Mouse (Mus musculus): ENCODE data around the gene Atf3. TPM values are rescaled to one million over a fixed set of nuclear protein-coding genes. Genes with fewer than 3 reads are reported as not detected.

Atf3 gene
- polyA plus RNA-seq, 1 experiment: 4.9 TPM

DNA sequence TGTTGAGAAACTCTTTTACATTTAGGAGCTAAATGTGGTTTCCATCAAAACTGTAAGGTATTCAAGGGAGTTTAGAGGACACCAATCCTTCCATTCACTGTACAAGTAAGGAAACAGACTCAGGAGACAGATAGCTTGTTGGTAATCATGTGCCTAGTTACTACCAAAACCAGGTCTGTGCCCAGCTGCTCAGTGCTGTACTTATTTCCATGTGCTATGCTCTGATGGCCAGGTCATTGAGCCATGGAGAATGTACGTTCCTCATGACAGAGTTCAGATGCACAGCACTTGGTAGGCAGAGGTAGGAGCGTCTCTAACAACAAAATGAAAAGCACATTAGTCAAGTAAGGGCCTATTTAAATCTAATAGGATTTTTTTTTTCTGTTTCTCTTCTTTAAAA is 8.7 kb upstream of the Atf3 start:
- no peak for DNase-seq (ENCODE audit: low read depth)

DNA sequence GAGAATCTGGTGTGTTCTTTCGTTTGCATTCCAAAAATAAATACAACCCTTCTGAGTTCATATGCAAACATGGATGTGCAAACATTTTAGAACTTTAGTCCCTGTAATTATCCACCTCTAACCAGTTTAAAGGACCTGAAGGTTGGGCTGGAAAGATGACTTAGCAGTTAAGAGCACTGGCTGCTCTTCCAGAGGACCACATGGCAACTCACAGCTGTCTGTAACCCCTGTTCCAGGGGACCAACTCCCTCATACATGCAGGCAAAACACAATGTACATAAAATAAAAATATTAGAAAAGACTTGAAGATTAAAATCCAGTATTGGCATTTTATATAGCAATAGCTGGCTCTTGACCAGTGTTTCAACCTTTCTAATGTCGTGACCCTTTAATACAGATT is 7.9 kb upstream of the Atf3 start:
- no peak for DNase-seq (ENCODE audit: low read depth)

DNA sequence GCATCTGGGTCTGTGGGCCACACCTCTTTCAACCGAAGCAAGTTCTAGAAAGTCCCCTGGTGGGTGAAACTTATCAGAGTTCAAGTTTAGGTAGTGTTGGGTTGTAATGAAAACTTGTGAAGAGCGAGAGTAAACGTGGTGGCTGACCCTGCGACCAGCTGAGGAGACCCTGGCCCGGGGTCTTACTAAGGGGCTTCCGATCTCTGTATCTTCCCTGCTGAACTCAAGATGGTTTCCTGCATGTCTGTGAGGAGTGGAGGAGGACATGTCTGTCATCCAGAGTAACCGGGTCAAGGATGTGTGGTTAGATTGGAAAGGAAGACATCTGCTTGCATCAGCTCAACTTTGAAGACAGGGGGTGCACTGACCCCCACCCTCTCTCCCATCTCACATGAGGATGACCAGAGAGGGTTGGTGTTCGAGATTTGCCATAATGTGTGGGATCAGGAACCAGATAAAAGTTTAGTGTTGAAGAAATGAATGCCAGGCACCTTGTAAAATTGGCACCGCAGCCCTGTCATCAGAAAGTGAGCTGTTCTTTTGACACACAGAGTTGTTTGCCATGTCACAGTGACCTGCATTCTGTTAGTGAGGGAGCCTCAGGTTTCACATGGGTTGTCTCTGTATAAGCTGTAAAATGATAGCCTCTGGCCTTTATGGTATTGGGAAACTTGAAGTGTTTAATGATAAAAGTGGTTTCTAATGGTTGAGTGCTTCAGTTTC is 7.3 kb upstream of the Atf3 start:
- no peak for DNase-seq (ENCODE audit: low read depth)

DNA sequence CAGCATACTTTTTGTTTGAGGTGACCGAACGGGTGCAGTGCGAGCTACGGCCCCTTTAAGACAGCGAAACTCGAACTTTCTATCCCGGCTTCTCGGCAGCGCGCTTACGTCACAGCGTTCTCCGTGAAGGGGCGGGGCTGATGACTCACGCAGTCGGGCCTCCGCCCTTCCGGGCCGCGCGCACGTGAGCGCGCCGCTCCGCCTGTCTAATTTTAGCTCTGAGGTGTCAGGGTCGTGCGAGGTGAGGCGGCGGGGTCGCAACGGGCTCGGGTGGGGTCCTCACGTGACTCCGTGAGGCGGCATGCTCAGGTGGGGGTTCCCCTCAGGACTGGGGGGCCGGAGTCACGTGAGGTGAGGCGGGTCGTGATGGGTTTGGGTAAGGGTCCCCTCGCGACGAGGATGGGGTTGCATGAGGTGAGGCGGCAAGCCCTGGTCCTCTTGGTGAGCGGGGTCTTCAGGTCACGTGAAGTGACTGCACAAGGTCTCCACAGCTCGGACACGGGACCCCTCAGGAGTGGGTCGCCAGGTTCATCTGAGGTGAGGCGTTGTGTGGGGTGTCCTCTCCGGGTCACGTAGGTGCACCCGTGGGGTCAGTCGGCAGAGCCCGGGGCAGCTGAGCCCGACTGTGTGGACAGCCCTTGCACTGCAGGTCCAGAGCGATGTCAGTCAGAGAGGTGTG is 6.6 kb upstream of the Atf3 start:
- no peak for DNase-seq (ENCODE audit: low read depth)

DNA sequence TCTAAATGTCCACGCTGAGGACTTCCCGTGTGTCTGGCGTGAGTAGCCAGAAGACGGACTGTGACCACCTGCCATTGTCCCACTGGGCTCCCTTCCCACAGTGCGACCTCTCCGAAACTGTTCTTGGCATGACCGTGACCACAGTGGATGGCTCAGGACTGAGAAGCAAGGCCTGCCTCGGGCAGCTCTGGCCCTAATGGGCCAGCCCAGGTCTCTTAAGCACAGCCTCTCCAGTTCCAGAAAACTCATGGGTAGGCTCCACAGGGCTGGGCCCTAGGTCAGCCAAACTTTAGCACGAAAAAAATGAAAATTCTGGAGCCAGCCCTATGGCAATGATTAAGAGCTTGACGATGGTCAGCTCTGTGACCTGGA is 6.1 kb upstream of the Atf3 start:
- no peak for DNase-seq (ENCODE audit: low read depth)

DNA sequence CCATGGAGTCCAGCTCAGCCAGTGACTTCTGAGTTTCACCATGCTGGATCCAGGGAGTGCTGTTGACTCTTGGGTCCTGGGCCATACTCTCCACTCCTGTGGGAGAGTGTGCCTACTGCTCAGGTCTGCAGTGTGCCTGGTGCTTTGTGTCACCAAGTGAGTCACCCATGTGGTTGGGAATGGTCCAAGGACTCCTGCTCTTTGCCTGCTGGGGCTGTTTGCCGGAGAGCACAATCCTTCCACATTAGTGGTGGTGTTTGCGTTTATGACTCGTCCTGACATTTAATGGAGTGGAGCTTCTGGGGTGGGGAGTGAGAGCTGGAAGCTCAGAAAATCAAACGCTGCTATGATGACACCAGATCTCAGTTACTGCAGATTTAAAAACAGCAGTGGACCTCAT is 4.2 kb upstream of the Atf3 start:
- no peak for DNase-seq (ENCODE audit: low read depth)

DNA sequence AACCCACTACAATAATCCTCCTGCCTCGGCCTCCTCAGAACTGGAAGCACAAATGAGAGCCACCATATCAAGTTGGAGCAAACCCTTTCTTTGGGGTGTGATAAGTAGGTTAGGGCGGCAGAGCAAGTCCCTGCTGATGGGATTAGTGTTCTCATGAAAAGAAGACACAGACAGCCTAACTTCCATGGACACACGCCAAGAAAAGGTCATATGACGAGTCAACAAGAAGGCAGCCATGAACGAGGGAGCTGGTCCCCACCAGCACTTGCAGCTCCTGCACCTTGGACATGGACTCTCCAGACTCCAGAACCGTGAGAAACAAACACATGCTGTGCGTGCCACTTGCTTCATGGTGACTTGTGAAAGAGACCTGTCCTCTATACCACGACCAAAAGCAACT is 2.7 kb upstream of the Atf3 start:
- no peak for DNase-seq (ENCODE audit: low read depth)

DNA sequence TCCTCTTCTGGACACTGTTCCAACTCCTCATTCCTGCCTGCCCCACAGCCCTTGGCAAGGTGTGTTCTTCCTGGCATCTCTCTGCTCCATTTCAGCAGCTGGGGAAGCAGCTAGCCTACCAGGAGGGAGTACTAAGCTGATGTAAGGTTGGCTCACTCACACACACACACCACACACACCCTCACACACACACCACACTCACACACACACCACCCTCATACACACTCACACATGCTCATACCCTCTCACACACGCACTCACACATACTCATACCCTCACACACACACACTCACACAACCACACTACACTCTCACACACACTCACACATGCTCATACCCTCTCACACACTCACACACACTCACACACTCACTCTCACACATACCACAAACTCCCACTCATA is 1.9 kb upstream of the Atf3 start:
- DNase-seq (ENCODE audit: low read depth): no peak

DNA sequence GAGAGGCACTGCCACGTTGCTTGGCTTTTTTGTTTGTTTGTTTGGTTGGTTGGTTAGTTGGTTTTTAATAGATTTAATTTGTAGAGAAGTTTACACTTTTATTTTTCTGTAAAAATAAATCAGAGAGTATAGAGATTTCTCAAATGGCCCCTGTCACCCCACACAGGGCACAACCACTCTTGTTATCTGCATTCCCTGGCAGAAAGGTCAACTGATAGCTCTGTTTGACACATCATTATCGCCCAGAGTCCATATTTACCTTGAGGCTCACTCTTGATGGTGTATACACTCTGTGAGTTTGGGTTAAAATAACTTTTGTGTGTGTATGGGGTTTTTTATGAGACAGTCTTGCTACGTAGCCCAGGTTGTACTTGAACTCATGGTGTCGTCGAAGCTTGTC is 744 bp upstream of the Atf3 start:
- DNase-seq (ENCODE audit: low read depth): no peak

DNA sequence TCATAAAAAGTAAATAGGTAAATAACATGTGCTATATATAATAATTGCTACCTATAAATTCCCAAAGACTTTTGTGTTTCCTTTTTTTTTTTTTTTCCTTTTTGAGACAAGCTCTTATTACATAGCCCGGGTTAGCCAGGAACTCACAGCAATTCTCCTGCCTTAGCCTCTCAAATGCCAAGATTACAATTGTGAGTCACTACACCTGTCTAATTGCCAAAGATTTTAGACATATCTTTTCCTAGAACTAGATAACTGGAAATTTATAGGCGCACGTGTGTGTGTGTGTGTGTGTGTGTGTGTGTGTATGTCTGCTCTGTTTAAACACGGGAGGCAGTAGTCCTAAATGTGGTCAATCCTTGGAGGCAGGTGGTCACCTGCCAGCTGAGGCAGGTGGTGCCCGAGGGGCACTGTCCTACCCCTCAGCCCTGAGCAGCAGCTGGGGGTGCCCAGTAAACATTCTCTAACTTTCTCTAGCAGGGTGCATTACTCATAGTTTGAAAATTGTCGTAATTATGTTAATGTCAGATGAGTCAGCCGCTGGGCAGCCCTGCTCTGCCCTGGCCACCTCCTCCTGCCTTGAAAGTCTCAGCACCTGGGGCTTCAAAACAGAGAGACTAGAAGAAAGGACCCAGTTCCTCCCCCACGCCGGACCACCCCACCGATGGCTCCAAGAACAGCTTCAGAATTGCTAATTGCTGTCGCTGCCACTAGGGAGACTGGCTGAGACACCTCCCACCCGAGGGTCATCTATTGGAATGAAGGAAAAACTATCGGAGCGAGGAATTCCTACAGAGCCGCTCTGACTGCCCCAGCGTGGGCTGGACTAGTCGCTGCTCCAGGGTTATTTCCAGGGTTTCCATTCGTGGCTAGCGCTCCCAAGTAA is 1.8 kb downstream of the Atf3 start:
- DNase-seq (ENCODE audit: low read depth): no peak

DNA sequence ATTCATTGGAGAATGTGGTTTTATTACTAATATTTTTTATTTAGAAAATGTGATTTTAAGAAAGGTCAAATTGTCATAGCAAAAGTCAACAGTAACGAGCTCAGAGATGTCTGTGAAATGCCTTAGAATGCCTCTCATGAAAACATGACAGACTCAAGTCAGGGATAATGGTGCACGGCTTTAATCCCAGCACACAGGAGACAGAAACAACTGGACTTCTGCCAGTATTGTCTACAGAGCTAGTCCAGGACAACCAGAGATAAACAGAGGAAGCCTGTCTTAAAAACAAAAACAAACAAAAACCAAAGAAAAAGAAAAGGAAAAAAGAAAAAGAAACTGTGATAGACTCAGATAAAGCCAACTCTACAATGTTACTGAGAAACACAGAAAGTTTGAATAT is 6.7 kb downstream of the Atf3 start:
- no peak for DNase-seq (ENCODE audit: low read depth)

DNA sequence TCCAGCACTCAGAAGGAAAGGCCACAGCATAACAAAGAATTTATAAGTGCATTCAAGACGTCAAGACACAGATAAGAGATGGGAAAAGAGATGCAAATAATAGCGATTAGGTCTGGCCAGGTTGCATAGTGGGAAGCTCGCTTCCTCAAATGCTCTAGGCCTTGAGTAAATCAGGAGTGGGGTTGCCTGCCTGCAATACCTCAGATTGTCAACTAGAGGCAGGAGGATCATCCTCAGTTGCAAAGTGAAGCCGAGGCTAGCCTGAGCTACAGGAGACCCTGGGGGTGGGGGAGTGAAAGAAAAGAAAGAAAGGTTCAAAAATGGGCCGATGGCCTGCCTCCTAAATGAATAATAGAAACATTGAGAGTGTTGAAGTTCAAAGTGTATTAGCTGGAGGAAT is 12.0 kb downstream of the Atf3 start:
- no peak for DNase-seq (ENCODE audit: low read depth)

DNA sequence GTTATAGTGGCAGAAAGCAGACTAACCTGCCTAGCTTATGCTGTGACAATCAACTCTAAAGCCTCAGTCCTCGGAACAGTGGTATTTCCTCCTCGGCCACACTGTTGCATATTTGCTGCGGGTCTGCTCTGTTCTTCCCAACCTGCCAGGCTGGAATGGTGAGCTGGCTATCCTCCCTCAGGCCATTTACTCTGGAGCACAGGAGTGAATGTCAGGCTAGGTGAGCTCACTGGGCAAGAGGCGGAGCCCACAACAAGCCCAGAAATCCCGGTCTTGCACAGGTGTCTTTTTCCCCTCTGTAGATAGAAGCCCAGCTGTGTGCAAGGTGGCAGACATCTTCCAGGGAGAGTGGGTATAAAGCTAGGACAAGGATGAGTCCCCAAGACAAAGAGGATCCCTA is 13.0 kb downstream of the Atf3 start:
- DNase-seq (ENCODE audit: low read depth): no peak

DNA sequence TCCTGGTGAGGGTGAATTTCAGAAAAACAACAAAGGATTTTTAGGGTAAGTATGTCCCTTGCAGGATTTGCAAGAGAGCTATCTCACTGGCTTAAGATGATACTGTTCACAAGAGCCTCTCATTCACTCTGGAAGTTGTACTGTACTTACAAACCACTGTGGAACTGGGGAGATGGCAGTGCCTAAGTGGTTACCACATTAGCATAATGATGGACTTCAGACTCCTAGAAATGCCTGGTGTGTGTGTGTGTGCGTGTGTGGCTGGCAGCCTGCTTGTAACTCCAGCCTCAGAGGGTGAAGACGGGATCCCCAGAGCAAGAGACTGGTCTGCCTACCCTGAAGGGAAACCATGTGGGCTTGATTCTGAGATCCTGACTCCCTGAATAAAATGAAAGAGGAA is 14.3 kb downstream of the Atf3 start:
- DNase-seq (ENCODE audit: low read depth): no peak

DNA sequence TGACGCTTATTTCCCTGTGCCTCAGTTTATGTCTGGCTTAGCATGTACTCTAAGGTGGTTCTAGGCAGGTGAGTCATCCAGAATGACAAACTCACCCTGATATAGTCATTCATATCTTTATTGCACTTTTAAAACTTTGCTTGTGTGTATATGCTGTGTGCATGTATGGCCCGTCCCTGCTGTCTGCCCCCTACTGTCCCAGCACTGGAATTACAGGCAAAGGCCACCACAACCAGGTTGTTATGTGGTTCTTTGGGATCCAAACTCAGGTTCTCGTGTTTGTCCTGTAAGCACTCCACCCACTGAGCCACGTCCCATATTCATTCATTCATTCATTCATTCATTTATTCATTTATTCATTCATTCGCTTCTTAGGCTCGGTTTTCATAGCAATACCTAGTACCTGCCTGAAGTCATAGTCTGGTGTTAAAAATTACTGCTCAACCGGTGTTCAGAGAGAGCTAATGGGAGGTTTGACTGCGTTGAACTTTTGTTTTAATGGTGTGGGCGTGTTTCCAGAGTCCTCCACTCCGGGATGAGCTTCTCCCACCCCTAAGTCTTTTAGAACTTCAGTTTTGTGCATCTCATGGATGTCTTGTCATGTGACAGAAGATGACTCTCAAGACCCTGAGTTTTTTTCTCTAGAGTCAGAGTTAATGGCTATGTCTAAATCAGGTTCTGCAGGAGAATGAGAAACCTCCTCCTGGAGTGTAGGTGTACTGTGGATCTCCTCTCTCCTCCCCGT is 15.5 kb downstream of the Atf3 start:
- DNase-seq (ENCODE audit: low read depth): no peak

DNA sequence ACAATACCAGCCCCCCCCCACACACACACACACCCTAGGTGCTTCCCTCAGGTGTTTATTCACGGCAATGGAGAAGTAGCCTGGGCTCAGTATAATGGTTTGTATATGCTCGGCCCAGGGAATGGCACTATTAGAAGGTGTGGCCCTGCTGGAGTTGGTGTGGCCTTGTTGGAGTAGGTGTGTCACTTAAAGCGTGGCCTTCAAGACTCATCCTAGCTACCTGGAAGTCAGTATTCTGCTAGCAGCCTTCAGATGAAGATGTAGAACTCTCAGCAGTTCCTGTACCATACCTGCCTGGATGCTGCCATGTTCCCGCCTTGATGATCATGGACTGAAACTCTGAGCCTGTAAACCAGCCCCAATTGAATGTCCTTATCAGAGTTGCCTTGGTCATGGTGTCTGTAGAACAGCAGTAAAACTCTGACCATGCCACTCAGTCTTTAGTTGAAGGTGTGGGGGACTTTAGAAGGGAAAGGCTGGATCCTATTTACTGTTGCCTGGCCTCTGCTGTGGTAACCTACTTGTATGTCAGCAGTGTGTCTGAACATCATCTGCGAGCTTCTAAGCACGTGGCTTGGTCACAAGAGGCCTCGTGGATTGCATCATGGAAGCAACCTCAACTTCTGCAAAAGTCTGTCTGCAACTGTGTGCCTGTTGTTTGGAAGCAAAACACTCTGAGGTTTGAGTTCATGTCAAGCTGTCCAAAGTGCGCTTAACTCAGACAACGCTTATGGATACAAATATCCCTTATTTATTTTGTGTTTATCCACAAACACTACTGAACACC is 16.8 kb downstream of the Atf3 start:
- DNase-seq (ENCODE audit: low read depth): no peak

DNA sequence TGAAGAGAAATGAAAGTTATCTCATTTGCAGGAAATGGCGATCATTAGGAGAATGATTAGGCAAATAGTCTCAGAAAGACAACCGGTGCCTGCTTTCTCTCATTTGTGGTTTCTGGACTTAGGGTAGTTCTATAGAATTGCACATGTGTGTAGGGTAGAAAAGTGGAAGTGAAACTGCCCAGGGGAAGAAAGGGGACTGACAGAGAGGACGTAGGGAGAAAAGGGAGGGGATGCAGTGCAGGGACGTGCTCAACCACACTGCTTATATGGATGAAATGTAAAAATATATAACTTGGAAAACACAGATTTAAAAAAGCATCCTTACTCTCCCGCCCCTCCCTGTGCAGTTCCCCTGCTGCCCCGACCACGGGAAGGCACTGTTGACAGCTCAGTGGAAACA is 19.9 kb downstream of the Atf3 start:
- no peak for DNase-seq (ENCODE audit: low read depth)

DNA sequence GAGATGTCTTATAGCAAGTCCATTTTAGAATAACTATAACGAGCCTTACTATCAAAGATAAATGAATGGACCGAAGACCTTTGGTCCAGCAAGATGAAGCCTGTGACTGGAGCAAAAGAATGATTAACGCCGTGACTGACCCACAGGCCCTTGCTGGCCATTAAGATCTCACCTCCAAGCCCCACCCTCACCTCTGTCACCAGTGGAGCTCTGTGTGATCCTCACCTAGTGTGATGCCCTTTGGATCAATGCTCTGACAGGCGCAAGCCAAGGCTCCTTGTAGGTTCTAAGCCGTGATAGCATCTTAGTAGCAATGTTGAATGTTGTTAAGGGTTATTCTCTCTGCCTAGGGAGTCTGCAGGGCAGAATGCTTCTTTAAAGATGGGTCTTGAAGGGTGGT is 21.8 kb downstream of the Atf3 start:
- no peak for DNase-seq (ENCODE audit: low read depth)

DNA sequence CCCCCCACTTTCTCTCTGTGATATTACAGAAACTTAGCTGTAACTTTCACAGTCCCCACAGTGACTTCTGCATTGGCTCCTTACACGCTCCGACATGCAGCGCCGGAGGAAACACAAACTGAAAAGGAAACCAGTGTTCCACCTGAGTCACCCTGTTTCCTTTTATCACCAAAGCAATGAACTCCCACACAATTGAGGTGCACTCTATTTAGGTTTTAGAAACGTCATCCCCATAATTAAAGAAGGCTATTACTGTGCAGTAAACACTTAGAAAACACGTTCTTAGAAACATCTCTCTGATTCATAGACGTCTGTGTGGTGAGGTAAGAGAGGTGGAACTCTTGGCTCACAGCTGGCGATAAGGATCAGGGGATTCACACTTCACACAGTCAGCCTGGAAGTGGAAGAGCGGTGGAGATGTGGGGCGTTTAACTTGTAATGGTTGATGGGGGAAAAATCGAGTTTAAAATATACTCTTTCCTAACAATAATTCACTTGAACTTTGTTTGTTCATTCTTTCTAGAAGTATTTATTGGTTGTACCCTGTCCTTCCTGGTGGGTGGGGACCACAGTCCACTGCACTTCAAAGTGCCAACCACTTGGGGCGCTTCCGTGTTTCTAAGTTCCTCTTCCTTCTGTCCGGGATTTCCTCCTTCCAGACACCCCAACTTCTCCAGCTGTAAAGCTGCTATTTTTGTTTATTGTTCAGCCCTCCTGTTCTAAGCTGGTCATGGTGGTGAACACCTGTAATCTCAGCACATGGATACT is 24.0 kb downstream of the Atf3 start:
- DNase-seq (ENCODE audit: low read depth): no peak

DNA sequence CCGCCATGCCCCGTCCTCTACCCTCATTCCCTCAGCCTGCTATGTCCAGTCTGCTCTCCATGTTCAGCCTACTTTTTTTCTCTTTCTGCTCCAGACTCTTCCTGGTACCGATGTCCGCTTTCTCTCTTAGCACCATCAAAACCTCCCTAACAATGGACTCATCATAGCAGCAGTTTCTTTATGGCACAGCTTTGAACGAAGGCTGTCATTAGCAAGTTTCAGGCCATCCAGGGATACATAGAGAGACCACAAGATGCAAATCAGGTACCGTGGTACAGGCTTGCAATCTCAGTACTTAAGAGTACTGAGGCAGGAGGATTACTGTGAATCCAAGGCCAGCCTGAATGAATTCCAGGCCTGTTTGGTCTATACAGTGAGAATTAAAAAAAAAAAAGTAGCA is 25.1 kb downstream of the Atf3 start:
- DNase-seq (ENCODE audit: low read depth): no peak

DNA sequence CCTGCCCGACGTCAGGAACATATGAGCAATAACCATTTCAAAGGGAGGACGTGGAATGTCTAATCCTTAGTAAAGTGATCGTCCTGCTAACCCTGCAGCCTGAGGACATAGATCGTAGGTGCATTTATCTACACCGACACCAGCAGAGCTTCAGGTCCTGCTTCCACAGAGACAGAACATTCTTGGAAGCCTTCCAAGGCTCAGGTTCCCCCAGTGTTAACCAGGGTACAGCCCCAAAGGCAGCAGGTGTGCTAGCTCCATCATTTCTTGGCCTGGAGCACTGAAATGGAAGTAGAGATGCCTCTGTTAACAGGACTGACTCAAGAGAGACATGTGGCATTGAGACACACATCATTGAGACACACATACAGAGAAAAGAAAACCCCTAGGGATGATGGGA is 25.6 kb downstream of the Atf3 start:
- no peak for DNase-seq (ENCODE audit: low read depth)

All from gonadal fat pad, adult 2 months (tissue).